Mouse (Mus musculus): Measurements from ENCODE around the gene Acsl5. TPM values are rescaled to one million over a fixed set of nuclear protein-coding genes. Genes with fewer than 3 reads are reported as not detected.

The Acsl5 gene
- polyA plus RNA-seq, 1 experiment, result 30.2 TPM

- no peaks in the 10 kb centered on the region for H3K27me3 ChIP-seq (ENCODE audit: control insufficient read depth, insufficient read depth, insufficient read length)
- peaks cover 65% of the 10 kb centered on the region for H3K36me3 ChIP-seq (ENCODE audit: control insufficient read depth, insufficient read depth)
- no peak overlapping the region for H3ac ChIP-seq (ENCODE audit: control insufficient read depth, insufficient read length, low read depth)
- peaks cover 21% of the 10 kb centered on the region for H3K79me3 ChIP-seq (ENCODE audit: low read depth)
- peaks cover 38% of the 10 kb centered on the region for H3K79me2 ChIP-seq (ENCODE audit: control insufficient read depth, insufficient read depth)
- H3K4me3 ChIP-seq (ENCODE audit: insufficient read depth, poor library complexity, severe bottlenecking), result no peak overlapping the region
- TF ChIP-seq USF1 (IDR thresholded peaks at IDR 0.05; ENCODE audit: low read depth) (no peak), MYOD1 (IDR thresholded peaks at IDR 0.05; ENCODE audit: control insufficient read depth, insufficient read length, low read depth) (no peak), MAX (IDR thresholded peaks at IDR 0.05) (no peak), FOSL1 (IDR thresholded peaks at IDR 0.05; ENCODE audit: insufficient read depth, low read length, poor library complexity, severe bottlenecking) (no peak), MYOG (IDR thresholded peaks at IDR 0.05; ENCODE audit: control insufficient read depth, extremely low read depth, insufficient read length) (no peak), CEBPB (IDR thresholded peaks at IDR 0.05; ENCODE audit: low read depth) (no peak), CTCF (IDR thresholded peaks at IDR 0.05; ENCODE audit: control insufficient read depth, insufficient read depth, insufficient read length) (no peak)
Measured at GRCm38 (mm10) chr19:55311874-55312273, 60.1 kb downstream of the Acsl5 start.

GRCm38 (mm10) chr19:55313649-55314048 lies 61.9 kb downstream of the Acsl5 start:
- Histone ChIP-seq H3ac (ENCODE audit: control insufficient read depth, insufficient read length, low read depth) (no peak overlapping the region), H3K79me2 (ENCODE audit: control insufficient read depth, insufficient read depth) (peaks cover 56% of the 10 kb centered on the region), H3K36me3 (ENCODE audit: control insufficient read depth, insufficient read depth) (peaks cover 47% of the 10 kb centered on the region), H3K27me3 (ENCODE audit: control insufficient read depth, insufficient read depth, insufficient read length) (no peaks in the 10 kb centered on the region), H3K79me3 (ENCODE audit: low read depth) (peaks cover 31% of the 10 kb centered on the region), H3K4me3 (ENCODE audit: insufficient read depth, poor library complexity, severe bottlenecking) (no peak overlapping the region)
- TF ChIP-seq FOSL1 (IDR thresholded peaks at IDR 0.05; ENCODE audit: insufficient read depth, low read length, poor library complexity, severe bottlenecking), result no peak
- TF ChIP-seq CTCF (IDR thresholded peaks at IDR 0.05; ENCODE audit: control insufficient read depth, insufficient read depth, insufficient read length), result no peak

- H3K4me3 ChIP-seq (ENCODE audit: insufficient read depth, poor library complexity, severe bottlenecking), result peak within 1 kb of the TSS; percentile 98
- H3K36me3 ChIP-seq (ENCODE audit: control insufficient read depth, insufficient read depth), result peaks cover 28% of the 10 kb centered on the region
- peak within 1 kb of the TSS; percentile 89 for H3ac ChIP-seq (ENCODE audit: control insufficient read depth, insufficient read length, low read depth)
- TF ChIP-seq CTCF (IDR thresholded peaks at IDR 0.05; ENCODE audit: control insufficient read depth, insufficient read depth, insufficient read length) (no peak), CEBPB (IDR thresholded peaks at IDR 0.05; ENCODE audit: low read depth) (no peak)
- H3K27me3 ChIP-seq (ENCODE audit: control insufficient read depth, insufficient read depth, insufficient read length), result no peaks in the 10 kb centered on the region
- peaks cover 33% of the 10 kb centered on the region for H3K79me3 ChIP-seq (ENCODE audit: low read depth)
- H3K79me2 ChIP-seq (ENCODE audit: control insufficient read depth, insufficient read depth), result peaks cover 75% of the 10 kb centered on the region
Measured at GRCm38 (mm10) chr19:55315452-55316108, 63.8 kb downstream of the Acsl5 start, which contains the start of gene Zdhhc6. Gene Zdhhc6, minus strand, starts transcription at chr19:55316032.

GRCm38 (mm10) chr19:55316109-55316714 lies 64.5 kb downstream of the Acsl5 start, which contains the start of gene Vti1a:
Gene Vti1a, plus strand, starts transcription at chr19:55316295.
- Histone ChIP-seq H3K27me3 (ENCODE audit: control insufficient read depth, insufficient read depth, insufficient read length) (no peaks in the 10 kb centered on the region), H3K79me2 (ENCODE audit: control insufficient read depth, insufficient read depth) (peaks cover 79% of the 10 kb centered on the region), H3K4me3 (ENCODE audit: insufficient read depth, poor library complexity, severe bottlenecking) (peak within 1 kb of the TSS; percentile 98), H3K79me3 (ENCODE audit: low read depth) (peaks cover 33% of the 10 kb centered on the region), H3K36me3 (ENCODE audit: control insufficient read depth, insufficient read depth) (peaks cover 21% of the 10 kb centered on the region), H3ac (ENCODE audit: control insufficient read depth, insufficient read length, low read depth) (peak within 1 kb of the TSS; percentile 89)
- TF ChIP-seq MAX (IDR thresholded peaks at IDR 0.05) (no peak), CEBPB (IDR thresholded peaks at IDR 0.05; ENCODE audit: low read depth) (no peak), CTCF (IDR thresholded peaks at IDR 0.05; ENCODE audit: control insufficient read depth, insufficient read depth, insufficient read length) (peak; percentile 62), FOSL1 (IDR thresholded peaks at IDR 0.05; ENCODE audit: insufficient read depth, low read length, poor library complexity, severe bottlenecking) (no peak)

- H3K4me3 ChIP-seq (ENCODE audit: insufficient read depth, poor library complexity, severe bottlenecking), result peak overlapping the region; percentile 98
Measured at GRCm38 (mm10) chr19:55316901-55317300, 65.2 kb downstream of the Acsl5 start.

GRCm38 (mm10) chr19:55319036-55319435 lies 67.3 kb downstream of the Acsl5 start:
- Histone ChIP-seq H3K27me3 (ENCODE audit: control insufficient read depth, insufficient read depth, insufficient read length) (no peaks in the 10 kb centered on the region), H3K4me3 (ENCODE audit: insufficient read depth, poor library complexity, severe bottlenecking) (no peak overlapping the region), H3K79me3 (ENCODE audit: low read depth) (peaks cover 30% of the 10 kb centered on the region), H3K79me2 (ENCODE audit: control insufficient read depth, insufficient read depth) (peaks cover 67% of the 10 kb centered on the region), H3ac (ENCODE audit: control insufficient read depth, insufficient read length, low read depth) (no peak overlapping the region), H3K36me3 (ENCODE audit: control insufficient read depth, insufficient read depth) (peaks cover 11% of the 10 kb centered on the region)
- TF ChIP-seq MAX (IDR thresholded peaks at IDR 0.05), result no peak

More at GRCm38 (mm10) chr19:55316901-55317300, 65.2 kb downstream of the Acsl5 start:
- TF ChIP-seq CTCF (IDR thresholded peaks at IDR 0.05; ENCODE audit: control insufficient read depth, insufficient read depth, insufficient read length) (no peak), USF1 (IDR thresholded peaks at IDR 0.05; ENCODE audit: low read depth) (no peak), MYOG (IDR thresholded peaks at IDR 0.05; ENCODE audit: control insufficient read depth, extremely low read depth, insufficient read length) (no peak), MYOD1 (IDR thresholded peaks at IDR 0.05; ENCODE audit: control insufficient read depth, insufficient read length, low read depth) (no peak), MAX (IDR thresholded peaks at IDR 0.05) (no peak), FOSL1 (IDR thresholded peaks at IDR 0.05; ENCODE audit: insufficient read depth, low read length, poor library complexity, severe bottlenecking) (no peak), CEBPB (IDR thresholded peaks at IDR 0.05; ENCODE audit: low read depth) (no peak)
- Histone ChIP-seq H3K79me2 (ENCODE audit: control insufficient read depth, insufficient read depth) (peaks cover 79% of the 10 kb centered on the region), H3K27me3 (ENCODE audit: control insufficient read depth, insufficient read depth, insufficient read length) (no peaks in the 10 kb centered on the region), H3K79me3 (ENCODE audit: low read depth) (peaks cover 33% of the 10 kb centered on the region), H3ac (ENCODE audit: control insufficient read depth, insufficient read length, low read depth) (no peak overlapping the region), H3K36me3 (ENCODE audit: control insufficient read depth, insufficient read depth) (peaks cover 14% of the 10 kb centered on the region)
